Comparison of ENCODE assay signal across 21 mouse cellular contexts in the genomic region with DNA sequence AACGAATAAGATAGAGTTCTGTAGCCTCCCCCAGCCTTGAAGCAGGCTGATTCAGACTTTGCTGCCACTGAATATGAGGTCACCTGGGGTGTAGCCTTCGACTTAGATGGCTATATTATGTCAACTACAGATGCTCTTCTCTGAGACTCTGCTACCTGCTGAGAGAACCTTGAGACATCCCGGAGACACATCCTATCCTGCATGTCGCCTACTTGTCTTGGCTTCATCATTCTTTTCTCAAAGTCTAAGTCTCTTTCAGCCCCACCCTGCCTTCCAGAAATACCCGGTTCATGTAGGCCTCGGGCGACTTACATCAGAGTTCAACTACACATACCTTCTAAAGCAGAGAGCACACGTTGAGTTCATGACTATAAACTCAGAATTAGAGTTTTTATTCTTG. TPM values are rescaled to one million over a fixed set of nuclear protein-coding genes. Genes with fewer than 3 reads are reported as not detected.
A peak's percentile ranks its signal among the peaks of the same experiment; 100 is the strongest.
DNase-seq lines count a peak whose midpoint lies in the region; ATAC-seq and TF ChIP-seq lines count a peak whose summit lies in the region.
"Had no signal": no experiment of that assay in that cellular context is flagged by ENCODE, and none has a peak within 500 bp of the region (broad histone marks: within the 10 kb centered on the region; RNA-seq: fewer than 3 reads in every experiment).

No protein-coding gene starts in this region.

- no peak for DNase-seq in midbrain, embryonic 10.5 days (ENCODE audit: low spot score)
- DNase-seq in ZHBTc4 (ENCODE audit: low read depth, low spot score): peak; percentile 71
- no peak for DNase-seq in urinary bladder, postnatal 36 days (ENCODE audit: low spot score in 2 of 2)
- DNase-seq in embryo, embryonic 11 days: no peak
- DNase-seq: adrenal gland, postnatal 14 days; cerebellum, adult 18-20 months; cerebellum, postnatal 14 days; gastrocnemius, postnatal 10 days; heart, adult 2 months; heart, postnatal 10 days; heart, postnatal 4 days; kidney, adult 18-20 months had no signal

- H3K4me1 ChIP-seq in forebrain, embryonic 13.5 days: peaks cover 27% of the 10 kb centered on the region
- H3K4me1 ChIP-seq in forebrain, embryonic 12.5 days: peaks cover 14% of the 10 kb centered on the region
- peaks cover 23% of the 10 kb centered on the region for H3K4me1 ChIP-seq in midbrain, embryonic 10.5 days
- H3K4me1 ChIP-seq in midbrain, embryonic 13.5 days (replicated peaks): peaks cover 26% of the 10 kb centered on the region
- H3K4me1 ChIP-seq in ES-Bruce4 (ENCODE audit: control insufficient read depth, insufficient read depth, low read length): peaks cover 2% of the 10 kb centered on the region

- no peaks in the 10 kb centered on the region for H3K9me3 ChIP-seq in forebrain, embryonic 13.5 days (replicated peaks)
- no peaks in the 10 kb centered on the region for H3K9me3 ChIP-seq in forebrain, embryonic 12.5 days
- no peaks in the 10 kb centered on the region for H3K9me3 ChIP-seq in midbrain, embryonic 10.5 days (replicated peaks)
- H3K9me3 ChIP-seq in midbrain, embryonic 13.5 days: no peaks in the 10 kb centered on the region
- no peaks in the 10 kb centered on the region for H3K9me3 ChIP-seq in ES-Bruce4 (replicated peaks; ENCODE audit: control insufficient read depth, insufficient read depth, low read length, poor library complexity, severe bottlenecking)
- H3K9me3 ChIP-seq: embryonic facial prominence, embryonic 12.5 days; forebrain, embryonic 15.5 days; heart, embryonic 12.5 days; intestine, embryonic 15.5 days had no signal

- no peak for TF ChIP-seq EP300 in ES-Bruce4 (IDR thresholded peaks at IDR 0.05; ENCODE audit: insufficient read depth, low read depth, low read length)

- peaks cover 35% of the 10 kb centered on the region for H3K36me3 ChIP-seq in forebrain, embryonic 13.5 days (ENCODE audit: poor library complexity, severe bottlenecking)
- peaks cover 41% of the 10 kb centered on the region for H3K36me3 ChIP-seq in forebrain, embryonic 12.5 days (replicated peaks)
- H3K36me3 ChIP-seq in midbrain, embryonic 10.5 days: peaks cover 52% of the 10 kb centered on the region
- H3K36me3 ChIP-seq in midbrain, embryonic 13.5 days: peaks cover 12% of the 10 kb centered on the region
- peaks cover 46% of the 10 kb centered on the region for H3K36me3 ChIP-seq in ES-Bruce4 (ENCODE audit: control insufficient read depth, insufficient read depth, low read length, poor library complexity, severe bottlenecking)

- no peak for TF ChIP-seq POLR2A in ES-Bruce4 (IDR thresholded peaks at IDR 0.05; ENCODE audit: insufficient read depth, low read length)

- no peak for ATAC-seq in forebrain, embryonic 13.5 days
- no peak for ATAC-seq in forebrain, embryonic 12.5 days (ENCODE audit: low FRiP score)
- ATAC-seq in midbrain, embryonic 13.5 days: no peak
- ATAC-seq: forebrain, embryonic 15.5 days; intestine, embryonic 15.5 days had no signal

- no peak overlapping the region for H3K27ac ChIP-seq in forebrain, embryonic 13.5 days
- no peak overlapping the region for H3K27ac ChIP-seq in forebrain, embryonic 12.5 days
- no peak overlapping the region for H3K27ac ChIP-seq in midbrain, embryonic 10.5 days (replicated peaks)
- H3K27ac ChIP-seq in midbrain, embryonic 13.5 days: no peak overlapping the region
- H3K27ac ChIP-seq in ES-Bruce4 (ENCODE audit: insufficient read depth, low read length): peak overlapping the region; percentile 79
- H3K27ac ChIP-seq: embryonic facial prominence, embryonic 12.5 days; forebrain, embryonic 15.5 days; heart, adult 2 months; hindbrain, embryonic 14.5 days; intestine, embryonic 15.5 days had no signal

- no peak for TF ChIP-seq CTCF in ES-Bruce4 (IDR thresholded peaks at IDR 0.05; ENCODE audit: low read depth, low read length)

- no peak overlapping the region for H3K4me3 ChIP-seq in forebrain, embryonic 13.5 days
- no peak overlapping the region for H3K4me3 ChIP-seq in forebrain, embryonic 12.5 days (replicated peaks)
- H3K4me3 ChIP-seq in midbrain, embryonic 10.5 days: peak overlapping the region; percentile 79; the same call in 1 of the 2 replicates
- H3K4me3 ChIP-seq in midbrain, embryonic 13.5 days (replicated peaks): no peak overlapping the region
- H3K4me3 ChIP-seq in ES-Bruce4 (ENCODE audit: low read depth, low read length): peak overlapping the region; percentile 53
- H3K4me3 ChIP-seq: heart, adult 2 months; intestine, embryonic 15.5 days had no signal

- H3K9ac ChIP-seq in forebrain, embryonic 13.5 days: no peak overlapping the region
- H3K9ac ChIP-seq in forebrain, embryonic 12.5 days: no peak overlapping the region
- no peak overlapping the region for H3K9ac ChIP-seq in midbrain, embryonic 13.5 days (replicated peaks)
- peak overlapping the region; percentile 88; the same call in 1 of the 2 replicates for H3K9ac ChIP-seq in ES-Bruce4 (ENCODE audit: low read depth, poor library complexity, severe bottlenecking)
- H3K9ac ChIP-seq: embryonic facial prominence, embryonic 12.5 days; forebrain, embryonic 15.5 days; heart, embryonic 12.5 days; hindbrain, embryonic 14.5 days; intestine, embryonic 15.5 days had no signal

- H3K4me2 ChIP-seq in forebrain, embryonic 13.5 days: peak overlapping the region; percentile 77; the same call in 1 of the 2 replicates
- H3K4me2 ChIP-seq in forebrain, embryonic 12.5 days: no peak overlapping the region
- H3K4me2 ChIP-seq in midbrain, embryonic 13.5 days (replicated peaks): no peak overlapping the region

- 93% methylated on average over 8 of the region's 8 CpGs for WGBS in forebrain, embryonic 13.5 days
- 89% methylated on average over 8 of the region's 8 CpGs for WGBS in forebrain, embryonic 12.5 days
- 89% methylated on average over 8 of the region's 8 CpGs for WGBS in midbrain, embryonic 10.5 days
- 90% methylated on average over 8 of the region's 8 CpGs for whole genome bisulfite sequencing in midbrain, embryonic 13.5 days

- H3K27me3 ChIP-seq in forebrain, embryonic 13.5 days: no peaks in the 10 kb centered on the region
- 0 out of 2 replicates have a peak, but pooled peaks cover 3% of the 10 kb centered on the region for H3K27me3 ChIP-seq in forebrain, embryonic 12.5 days
- H3K27me3 ChIP-seq in midbrain, embryonic 10.5 days (ENCODE audit: low read depth, poor library complexity, severe bottlenecking): no peaks in the 10 kb centered on the region
- no peaks in the 10 kb centered on the region for H3K27me3 ChIP-seq in midbrain, embryonic 13.5 days
- no peaks in the 10 kb centered on the region for H3K27me3 ChIP-seq in ES-Bruce4 (ENCODE audit: control insufficient read depth, insufficient read depth, low read length, poor library complexity, severe bottlenecking)
- H3K27me3 ChIP-seq: embryonic facial prominence, embryonic 12.5 days; forebrain, embryonic 15.5 days; heart, embryonic 12.5 days; intestine, embryonic 15.5 days had no signal

RNA-seq across cellular contexts. Expression of a gene that starts 2.1 kb away (rescaled TPM):
- 34.0 and 37.9 TPM in 2 replicates for polyA plus RNA-seq in forebrain, embryonic 13.5 days (2015; fragmentation: Nextera tagmentation; extraction: Ambion mirVana)
- polyA plus RNA-seq in forebrain, embryonic 12.5 days (2016; fragmentation: Nextera tagmentation; extraction: Ambion mirVana): 52.9 and 54.7 TPM in 2 replicates
- polyA plus RNA-seq in midbrain, embryonic 10.5 days (2016; fragmentation: Nextera tagmentation; extraction: Ambion mirVana): 49.2 and 49.5 TPM in 2 replicates
- polyA plus RNA-seq in midbrain, embryonic 13.5 days (2015; fragmentation: Nextera tagmentation; extraction: Ambion mirVana): 15.9 and 16.3 TPM in 2 replicates
- 70.4 and 75.1 TPM in 2 replicates for polyA plus RNA-seq in ES-Bruce4 (2011; ENCODE audit: insufficient read depth, insufficient read length, low read depth, missing spikeins)

RNA-seq across cellular contexts. Expression of a gene that starts 13.6 kb away (rescaled TPM):
- 0.63 and 1.0 TPM in 2 replicates for polyA plus RNA-seq in forebrain, embryonic 13.5 days (2015; fragmentation: Nextera tagmentation; extraction: Ambion mirVana)
- polyA plus RNA-seq in forebrain, embryonic 12.5 days (2016; fragmentation: Nextera tagmentation; extraction: Ambion mirVana): 2.1 and 2.9 TPM in 2 replicates
- polyA plus RNA-seq in midbrain, embryonic 10.5 days (2016; fragmentation: Nextera tagmentation; extraction: Ambion mirVana): 1.5 and 2.2 TPM in 2 replicates
- polyA plus RNA-seq in midbrain, embryonic 13.5 days (2015; fragmentation: Nextera tagmentation; extraction: Ambion mirVana): 1.3 and 1.6 TPM in 2 replicates
- polyA plus RNA-seq in ES-Bruce4 (2011; ENCODE audit: insufficient read depth, insufficient read length, low read depth, missing spikeins): 23.1 and 25.2 TPM in 2 replicates

RNA-seq across cellular contexts. Expression of a gene that starts 39.9 kb away (rescaled TPM):
- polyA plus RNA-seq in forebrain, embryonic 13.5 days (2015; fragmentation: Nextera tagmentation; extraction: Ambion mirVana): not detected in 2 replicates
- polyA plus RNA-seq in forebrain, embryonic 12.5 days (2016; fragmentation: Nextera tagmentation; extraction: Ambion mirVana): not detected in 2 replicates
- 0.12 TPM in 1 of 2 replicates, not detected in the other for polyA plus RNA-seq in midbrain, embryonic 10.5 days (2016; fragmentation: Nextera tagmentation; extraction: Ambion mirVana)
- not detected in 2 replicates for polyA plus RNA-seq in midbrain, embryonic 13.5 days (2015; fragmentation: Nextera tagmentation; extraction: Ambion mirVana)
- polyA plus RNA-seq in ES-Bruce4 (2011; ENCODE audit: insufficient read depth, insufficient read length, low read depth, missing spikeins): not detected in 2 replicates
- polyA plus RNA-seq: embryonic facial prominence, embryonic 12.5 days; heart, embryonic 12.5 days; hindbrain, embryonic 14.5 days had no signal

Comparison
In these comparisons a context has a peak if more than half of its experiments do, and no peak if none do; other contexts are left out.
1. H3K4me3 ChIP-seq: peak in midbrain, embryonic 10.5 days (single experiment) and ES-Bruce4 (single experiment); none in forebrain, embryonic 13.5 days (single experiment), forebrain, embryonic 12.5 days (single experiment) and midbrain, embryonic 13.5 days (single experiment).